Mouse (Mus musculus): Measurements from ENCODE around the gene Hist1h2af.
A peak's percentile ranks its signal among the peaks of the same experiment; 100 is the strongest.
"Not testable (repeated sequence)": the region's sequence is repeated elsewhere in the genome, so short reads cannot be mapped to it uniquely, and the experiment has no call there.

Hist1h2af gene

GRCm38 (mm10) chr13:23554925-23555838 is 21.5 kb downstream of the Hist1h2af start:
- peak; percentile 78 to 90 for DNase-seq (ENCODE audit: low spot score in 2 of 2)

GRCm38 (mm10) chr13:23555839-23556416 is 22.2 kb downstream of the Hist1h2af start:
- DNase-seq (ENCODE audit: low spot score in 2 of 2), result peak; percentile 63 to 86

GRCm38 (mm10) chr13:23556906-23557305 is 23.2 kb downstream of the Hist1h2af start:
- DNase-seq (ENCODE audit: low spot score in 2 of 2), result no peak

- DNase-seq (ENCODE audit: low spot score in 2 of 2), result not testable (repeated sequence)
These were observed 27.0 kb downstream of the Hist1h2af start for GRCm38 (mm10) chr13:23560699-23561098.

- not testable (repeated sequence) for DNase-seq (ENCODE audit: low spot score in 2 of 2)
These were observed 27.8 kb downstream of the Hist1h2af start for GRCm38 (mm10) chr13:23561531-23561882.

GRCm38 (mm10) chr13:23561883-23562659 is 28.4 kb downstream of the Hist1h2af start, which contains the start of gene Hist1h3e:
Gene Hist1h3e, minus strand, starts transcription at chr13:23562369.
- peak; percentile 96 to 98 for DNase-seq (ENCODE audit: low spot score in 2 of 2)

GRCm38 (mm10) chr13:23562699-23563462 is 29.2 kb downstream of the Hist1h2af start:
- peak in 1 of 2 experiments; percentile 63 for DNase-seq (ENCODE audit: low spot score in 2 of 2)

- DNase-seq (ENCODE audit: low spot score in 2 of 2), result no peak
These were observed 30.8 kb downstream of the Hist1h2af start for GRCm38 (mm10) chr13:23564482-23564881.

- DNase-seq (ENCODE audit: low spot score in 2 of 2), result not testable (repeated sequence)
These were observed 36.7 kb downstream of the Hist1h2af start for GRCm38 (mm10) chr13:23570261-23571021.

GRCm38 (mm10) chr13:23571022-23571503 is 37.4 kb downstream of the Hist1h2af start, which contains the start of the genes Hist1h2ae and Hist1h2bg:
Gene Hist1h2ae, minus strand, starts transcription at chr13:23571220.
Gene Hist1h2bg, plus strand, starts transcription at chr13:23571396.
- DNase-seq (ENCODE audit: low spot score in 2 of 2), result peak; percentile 79 to 86

- peak in 1 of 2 experiments; percentile 30 for DNase-seq (ENCODE audit: low spot score in 2 of 2)
These were observed 38.0 kb downstream of the Hist1h2af start for GRCm38 (mm10) chr13:23571504-23572217.

GRCm38 (mm10) chr13:23572218-23573033 is 38.7 kb downstream of the Hist1h2af start:
- DNase-seq (ENCODE audit: low spot score in 2 of 2), result no peak

GRCm38 (mm10) chr13:23573034-23573897 is 39.6 kb downstream of the Hist1h2af start:
- DNase-seq (ENCODE audit: low spot score in 2 of 2), result not testable (repeated sequence)

- DNase-seq (ENCODE audit: low spot score in 2 of 2), result peak; percentile 88 to 98
These were observed 40.3 kb downstream of the Hist1h2af start, which contains the start of the genes Hist1h2bf and Hist1h2ad for GRCm38 (mm10) chr13:23573898-23574524. Gene Hist1h2bf, minus strand, starts transcription at chr13:23574196. Gene Hist1h2ad, plus strand, starts transcription at chr13:23574381.

- DNase-seq (ENCODE audit: low spot score in 2 of 2), result not testable (repeated sequence)
These were observed 41.0 kb downstream of the Hist1h2af start for GRCm38 (mm10) chr13:23574546-23575170.

GRCm38 (mm10) chr13:23575271-23575851 is 41.7 kb downstream of the Hist1h2af start, which contains the start of gene Hist1h3d:
Gene Hist1h3d, plus strand, starts transcription at chr13:23575763.
- peak; percentile 65 to 87 for DNase-seq (ENCODE audit: low spot score in 2 of 2)
